Mouse (Mus musculus): ENCODE measurements around the gene Ate1.

DNA sequence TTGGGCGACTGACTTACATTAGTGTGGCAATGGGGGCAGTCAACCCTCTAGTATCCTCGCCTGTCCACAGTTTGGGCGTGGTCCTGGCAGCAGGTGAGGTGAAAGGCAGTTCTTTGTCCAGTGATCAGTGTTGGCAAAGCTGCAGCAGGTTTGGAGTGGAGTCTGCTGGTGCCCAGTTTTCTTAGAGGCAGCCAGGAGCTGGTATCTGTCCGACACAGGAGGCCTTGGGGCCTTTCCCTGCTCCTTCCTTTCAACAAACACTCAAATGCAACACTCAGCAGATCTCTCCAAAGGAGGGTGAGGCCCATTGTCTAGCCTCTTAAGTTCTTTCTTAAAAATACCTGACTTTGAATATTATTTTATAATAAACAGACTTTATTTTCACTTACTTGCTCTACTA is 38.4 kb upstream of the Ate1 start:
- TF ChIP-seq CTCF (IDR thresholded peaks at IDR 0.05; ENCODE audit: borderline replicate concordance, insufficient read depth, low read length) (no peak), POLR2A (IDR thresholded peaks at IDR 0.05; ENCODE audit: low read depth, low read length) (no peak)
